Mouse (Mus musculus): ENCODE data around the gene Adh6a.
"Not testable (repeated sequence)": the region's sequence is repeated elsewhere in the genome, so short reads cannot be mapped to it uniquely, and the experiment has no call there.

The Adh6a gene

DNA sequence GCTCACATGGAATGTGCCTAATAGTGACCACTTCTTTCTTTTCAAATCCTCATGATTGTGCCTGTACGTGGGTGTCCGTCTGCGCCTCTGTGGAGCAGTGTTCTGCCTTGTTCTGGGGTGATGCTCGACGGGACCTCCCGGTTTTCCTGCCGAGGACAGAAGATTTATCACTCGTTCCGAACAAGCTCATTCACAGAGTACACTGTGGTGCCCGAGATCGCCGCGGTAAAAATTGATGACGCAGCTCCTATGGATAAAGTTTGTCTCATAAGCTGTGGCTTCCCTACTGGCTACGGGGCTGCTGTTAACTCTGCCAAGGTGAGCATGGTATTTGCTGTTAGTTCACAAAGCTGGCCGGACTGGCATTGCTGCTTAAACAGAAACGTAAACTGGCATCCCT lies 11.9 kb downstream of the Adh6a start:
- no peak for DNase-seq (ENCODE audit: low read depth in 2 of 2, low spot score in 2 of 2)

- DNase-seq (ENCODE audit: low read depth in 2 of 2, low spot score in 2 of 2) = no peak
Measured at GRCm38 (mm10) chr3:138325466-138325865, 12.4 kb downstream of the Adh6a start.

DNA sequence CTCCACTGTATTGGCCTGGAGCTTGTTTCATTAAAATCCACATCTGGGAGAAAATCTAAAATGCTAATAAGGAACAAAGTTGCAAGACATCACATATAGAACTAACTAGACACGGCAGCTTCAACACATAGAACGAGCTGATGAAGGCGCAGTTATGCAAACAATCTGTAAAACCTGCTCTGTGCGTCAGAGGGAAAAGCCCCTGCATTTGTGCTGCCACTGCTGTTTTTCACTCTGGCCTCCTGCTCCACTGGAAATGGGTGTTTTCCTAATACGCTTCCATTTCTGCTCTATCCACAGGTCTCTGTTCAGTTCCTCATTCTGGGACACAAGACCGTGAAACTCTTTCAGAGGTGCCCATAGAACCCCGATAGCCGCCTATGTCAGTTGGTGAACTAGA lies 20.8 kb downstream of the Adh6a start:
- no peak for DNase-seq (ENCODE audit: low read depth in 2 of 2, low spot score in 2 of 2)

- DNase-seq (ENCODE audit: low read depth in 2 of 2, low spot score in 2 of 2) = no peak
Measured at GRCm38 (mm10) chr3:138334320-138334719, 21.2 kb downstream of the Adh6a start.

DNA sequence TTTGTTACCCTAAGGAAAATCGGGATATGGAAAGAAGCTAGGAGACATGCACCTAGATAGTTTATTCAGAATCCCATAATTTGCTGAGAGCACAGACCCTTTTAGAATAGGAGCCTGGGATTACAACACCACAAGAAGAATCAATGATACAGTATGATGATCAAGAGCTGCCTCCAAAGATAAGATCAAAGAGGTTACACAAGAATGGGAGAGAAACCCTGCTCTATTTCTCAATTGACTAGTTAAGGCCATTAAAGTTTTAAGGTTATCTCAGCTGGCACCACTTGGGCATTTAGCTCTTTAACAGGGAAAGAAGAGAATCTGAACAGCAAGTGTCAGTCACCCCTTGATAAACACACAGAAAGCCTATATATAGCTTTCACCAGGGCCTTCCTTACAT lies 22.5 kb downstream of the Adh6a start:
- DNase-seq (ENCODE audit: low read depth in 2 of 2, low spot score in 2 of 2) = no peak

DNA sequence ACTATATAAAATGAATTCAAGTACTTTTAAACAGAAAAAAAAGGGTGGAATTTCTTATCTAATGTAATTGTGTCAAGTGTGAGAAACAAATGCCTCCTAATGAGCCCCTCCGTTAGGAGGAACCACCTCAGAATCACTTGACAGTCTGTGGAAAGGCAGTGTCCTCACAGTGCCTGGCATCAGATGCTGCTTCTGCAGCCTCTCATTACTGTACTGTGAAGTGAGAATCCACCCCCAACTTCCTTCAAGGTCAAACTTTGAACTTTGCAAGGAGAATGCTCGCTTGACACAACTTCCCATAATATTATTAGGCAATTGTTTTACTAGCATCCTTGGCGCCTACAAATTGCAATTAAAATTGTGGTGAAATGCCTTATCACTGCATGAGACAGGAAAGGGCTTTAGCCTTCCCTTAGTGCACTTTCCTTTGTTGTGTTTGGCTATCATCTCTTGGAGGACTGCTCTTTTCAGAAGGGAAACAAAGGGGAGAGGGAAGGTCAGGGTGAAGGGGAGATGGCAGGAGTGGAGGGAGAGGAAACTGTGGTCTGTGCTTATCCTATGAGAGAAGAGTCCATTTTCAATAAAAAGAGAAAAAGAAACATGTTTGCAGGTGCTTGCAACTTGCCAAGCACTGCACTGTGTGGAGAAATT lies 23.1 kb downstream of the Adh6a start:
- DNase-seq (ENCODE audit: low read depth in 2 of 2, low spot score in 2 of 2) = no peak

GRCm38 (mm10) chr3:138341471-138341870 lies 28.4 kb downstream of the Adh6a start, which contains the start of gene Adh6b:
Adh6b (plus strand) TSS chr3:138341775.
- DNase-seq (ENCODE audit: low read depth in 2 of 2, low spot score in 2 of 2) = no peak

DNA sequence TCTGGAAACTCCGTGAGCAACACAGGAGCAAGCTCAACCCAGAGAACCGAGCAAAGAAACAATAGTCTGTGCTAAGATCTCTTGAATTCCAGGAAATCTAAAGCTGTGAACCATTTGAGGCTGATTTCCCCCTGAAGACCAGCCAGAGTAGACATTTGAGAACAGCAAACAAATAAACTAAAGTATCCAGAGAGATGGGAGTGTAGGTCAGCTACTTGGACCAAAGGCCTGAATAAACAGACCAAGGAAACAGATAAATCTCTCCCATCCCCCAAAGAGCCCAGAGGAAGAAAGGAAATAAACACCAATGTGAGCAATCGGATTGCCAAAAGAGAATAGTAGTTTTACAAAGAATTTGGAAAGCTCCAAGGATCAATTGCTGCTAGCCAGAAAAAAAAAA lies 34.0 kb downstream of the Adh6a start:
- DNase-seq (ENCODE audit: low read depth in 2 of 2, low spot score in 2 of 2) = no peak

DNA sequence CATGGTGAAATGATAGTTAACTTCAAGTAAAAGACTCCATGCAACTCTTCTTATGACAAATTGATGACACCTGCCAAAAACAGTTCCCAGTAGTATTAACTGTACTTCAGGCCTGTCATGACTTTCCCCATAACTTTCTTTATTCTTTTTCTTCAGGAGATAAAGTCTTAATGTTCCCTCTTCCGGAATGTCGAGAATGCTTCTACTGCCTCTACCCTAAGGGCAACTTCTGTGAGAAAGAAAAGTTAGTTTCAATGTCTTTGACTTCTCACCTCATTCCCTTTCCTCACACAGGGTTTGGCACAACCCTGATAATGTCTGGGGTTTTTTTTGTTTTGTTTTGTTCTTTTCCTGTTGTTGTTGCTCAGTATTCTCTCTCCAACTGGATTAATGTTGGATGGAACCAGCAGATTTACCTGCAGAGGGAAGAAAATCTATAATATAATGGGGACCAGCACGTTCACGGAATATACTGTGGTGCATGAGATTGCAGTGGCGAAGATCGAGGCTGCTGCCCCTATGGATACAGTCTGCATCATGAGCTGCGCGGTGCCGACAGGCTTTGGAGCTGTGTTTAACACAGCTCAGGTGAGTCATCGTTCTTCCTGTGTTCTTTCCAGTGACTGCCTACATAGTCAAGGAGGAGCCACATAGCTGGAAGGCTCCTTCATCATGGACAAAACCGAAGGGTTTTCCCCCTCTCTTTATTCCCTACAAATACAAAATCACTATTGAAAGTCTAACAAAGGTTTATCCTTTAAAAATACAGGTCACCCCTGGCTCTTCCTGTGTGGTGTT lies 39.1 kb downstream of the Adh6a start:
- DNase-seq (ENCODE audit: low read depth in 2 of 2, low spot score in 2 of 2) = no peak

- DNase-seq (ENCODE audit: low read depth in 2 of 2, low spot score in 2 of 2) = no peak
Measured at GRCm38 (mm10) chr3:138358856-138359255, 45.8 kb downstream of the Adh6a start.

- no peak for DNase-seq (ENCODE audit: low read depth in 2 of 2, low spot score in 2 of 2)
Measured at GRCm38 (mm10) chr3:138360721-138361120, 47.6 kb downstream of the Adh6a start.

- DNase-seq (ENCODE audit: low read depth in 2 of 2, low spot score in 2 of 2) = no peak
Measured at GRCm38 (mm10) chr3:138362920-138363319, 49.8 kb downstream of the Adh6a start.

DNA sequence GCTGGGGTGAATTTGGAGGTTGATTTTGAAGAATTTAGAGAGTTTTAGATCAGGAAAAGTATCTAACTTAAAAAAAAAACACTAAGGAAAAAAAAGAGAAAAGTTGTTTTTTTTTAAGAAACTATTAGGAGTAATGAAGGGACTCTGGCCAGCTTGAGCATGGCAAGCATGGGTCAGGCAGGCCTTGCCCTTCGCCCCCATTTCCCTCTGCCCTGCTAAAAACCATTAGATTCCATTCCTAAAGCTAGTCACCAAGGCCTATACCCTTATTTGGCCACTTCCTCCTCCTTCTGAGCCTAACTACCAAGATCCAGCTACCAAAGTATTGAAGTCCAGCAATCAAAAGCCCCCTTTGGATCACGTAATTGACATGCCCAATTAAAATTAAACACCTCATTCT lies 53.1 kb downstream of the Adh6a start:
- DNase-seq (ENCODE audit: low read depth in 2 of 2, low spot score in 2 of 2) = no peak

GRCm38 (mm10) chr3:138369546-138369945 lies 56.5 kb downstream of the Adh6a start:
- no peak for DNase-seq (ENCODE audit: low read depth in 2 of 2, low spot score in 2 of 2)

DNA sequence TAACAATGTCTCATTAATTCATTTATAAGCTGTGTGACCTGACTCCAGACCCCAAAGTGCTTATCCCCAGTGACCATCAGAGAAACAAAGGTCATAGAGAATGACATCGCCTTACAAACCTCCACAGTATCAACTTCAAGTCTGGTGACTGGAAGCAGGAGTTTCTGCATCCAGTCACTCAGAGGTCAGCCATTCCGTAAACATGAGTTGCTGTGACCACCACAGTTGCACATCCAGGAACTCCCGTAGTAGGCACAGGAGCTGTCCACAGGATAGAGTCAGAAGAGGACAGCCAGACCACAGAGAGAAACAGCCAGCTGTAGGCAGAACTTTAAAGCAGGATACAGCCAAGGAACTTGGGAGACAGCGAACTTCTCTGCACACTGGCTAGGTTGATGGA lies 57.2 kb downstream of the Adh6a start:
- DNase-seq (ENCODE audit: low read depth in 2 of 2, low spot score in 2 of 2) = not testable (repeated sequence)

DNA sequence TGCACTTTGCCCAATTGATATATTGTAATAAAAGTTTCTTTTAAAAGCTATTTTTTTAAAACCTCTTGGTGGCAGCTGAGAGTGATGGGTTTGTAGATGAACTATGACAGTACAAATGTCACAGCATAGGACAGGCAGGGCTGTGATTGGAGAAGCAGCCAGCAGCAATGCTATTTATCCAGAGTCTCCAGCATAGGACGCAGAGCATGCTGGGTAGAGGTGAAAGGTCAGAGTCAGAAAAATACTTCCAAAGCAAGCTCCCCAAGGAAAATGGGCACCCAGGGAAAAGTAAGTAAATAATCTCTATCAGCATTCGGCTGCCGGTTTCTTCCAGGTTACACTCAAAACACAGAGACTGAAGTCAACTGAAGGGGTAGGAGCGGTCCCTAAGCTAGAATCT lies 60.8 kb downstream of the Adh6a start:
- no peak for DNase-seq (ENCODE audit: low read depth in 2 of 2, low spot score in 2 of 2)

DNA sequence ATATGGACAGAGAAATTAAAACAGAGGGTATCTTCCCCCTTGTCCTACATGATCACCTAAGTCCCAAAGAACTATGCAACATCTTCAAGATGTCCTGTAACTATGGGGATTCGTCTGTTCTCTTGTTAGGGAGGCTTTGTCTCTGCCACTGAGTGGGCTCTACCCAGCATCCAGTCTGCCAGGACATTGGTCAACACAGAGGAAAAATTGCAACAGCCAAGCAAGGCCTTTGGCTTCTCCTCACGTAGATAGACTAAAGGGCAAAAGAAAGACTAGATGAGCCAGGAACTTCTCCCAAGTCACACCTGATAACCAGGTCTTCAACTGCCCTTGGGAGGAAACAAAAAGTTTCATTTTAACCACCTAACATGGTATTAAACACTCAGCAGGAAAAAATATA lies 62.1 kb downstream of the Adh6a start:
- DNase-seq (ENCODE audit: low read depth in 2 of 2, low spot score in 2 of 2) = no peak
